ENCODE assay signal across 7 mouse cellular contexts in genomic region chr5:129786818-129787790, GRCm38 (mm10). TPM values are rescaled to one million over a fixed set of nuclear protein-coding genes. Genes with fewer than 3 reads are reported as not detected.
DNase-seq lines count a peak whose midpoint lies in the region; ATAC-seq and TF ChIP-seq lines count a peak whose summit lies in the region.

Gene Psph, minus strand, starts transcription at chr5:129787449.

- peak within 1 kb of the TSS; percentile 69 for H3K4me2 ChIP-seq in intestine, postnatal 0 days (replicated peaks; ENCODE audit: low read depth)
- H3K4me2 ChIP-seq in midbrain, embryonic 12.5 days (replicated peaks), result peak within 1 kb of the TSS; percentile 86

- peak within 1 kb of the TSS; percentile 85 for H3K9ac ChIP-seq in intestine, postnatal 0 days (ENCODE audit: low read depth, low read length)
- H3K9ac ChIP-seq in midbrain, embryonic 12.5 days (replicated peaks), result peak within 1 kb of the TSS; percentile 94

- peak within 1 kb of the TSS; percentile 93 for H3K4me3 ChIP-seq in embryonic facial prominence, embryonic 10.5 days
- H3K4me3 ChIP-seq in intestine, postnatal 0 days (ENCODE audit: low read depth, low read length), result peak within 1 kb of the TSS; percentile 97
- H3K4me3 ChIP-seq in midbrain, embryonic 12.5 days, result peak within 1 kb of the TSS; percentile 91
- peak within 1 kb of the TSS; percentile 78 for H3K4me3 ChIP-seq in small intestine, adult 2 months (ENCODE audit: low read depth, low read length)

- peak; percentile 99 for ATAC-seq in intestine, postnatal 0 days
- ATAC-seq in midbrain, embryonic 12.5 days (ENCODE audit: low FRiP score, low read depth), result peak; percentile 99

- TF ChIP-seq CTCF in intestine, postnatal 0 days (IDR thresholded peaks at IDR 0.05; ENCODE audit: low read depth), result peak; percentile 39
- TF ChIP-seq CTCF in small intestine, adult 2 months (IDR thresholded peaks at IDR 0.05; ENCODE audit: extremely low read depth, insufficient read length, insufficient replicate concordance, low read depth, low read length), result no peak

- DNase-seq in adrenal gland, postnatal 10 days, result peak; percentile 97
- peak; percentile 99 for DNase-seq in embryonic facial prominence, embryonic 10.5 days (ENCODE audit: low spot score)
- DNase-seq in gonadal fat pad, adult 2 months (ENCODE audit: low read depth), result no peak
- DNase-seq in left cerebral cortex, postnatal 4 days, result peak; percentile 99

- intact Hi-C loops in left cerebral cortex, postnatal 4 days (cut with DNase I), result no loop called here

- peaks cover 36% of the 10 kb centered on the region for H3K36me3 ChIP-seq in embryonic facial prominence, embryonic 10.5 days (replicated peaks)
- H3K36me3 ChIP-seq in intestine, postnatal 0 days (ENCODE audit: control insufficient read depth, insufficient read depth), result peaks cover 29% of the 10 kb centered on the region
- peaks cover 35% of the 10 kb centered on the region for H3K36me3 ChIP-seq in midbrain, embryonic 12.5 days
- H3K36me3 ChIP-seq in small intestine, adult 2 months (ENCODE audit: control insufficient read depth, insufficient read depth, low read length), result peaks cover 28% of the 10 kb centered on the region

- under 1% methylated on average over 73 of the region's 73 CpGs for WGBS in embryonic facial prominence, embryonic 10.5 days
- WGBS in intestine, postnatal 0 days, result under 1% methylated on average over 73 of the region's 73 CpGs
- WGBS in midbrain, embryonic 12.5 days, result under 1% methylated on average over 73 of the region's 73 CpGs
- under 1% methylated on average over 73 of the region's 73 CpGs for WGBS in small intestine, adult 2 months

- H3K27ac ChIP-seq in embryonic facial prominence, embryonic 10.5 days (replicated peaks), result peak within 1 kb of the TSS; percentile 98
- H3K27ac ChIP-seq in intestine, postnatal 0 days (ENCODE audit: low read depth, low read length), result peak within 1 kb of the TSS; percentile 94
- peak within 1 kb of the TSS; percentile 98 for H3K27ac ChIP-seq in midbrain, embryonic 12.5 days (replicated peaks)
- H3K27ac ChIP-seq in small intestine, adult 2 months (ENCODE audit: insufficient read depth, low read depth, low read length), result peak within 1 kb of the TSS; percentile 93

- H3K27me3 ChIP-seq in embryonic facial prominence, embryonic 10.5 days (replicated peaks; ENCODE audit: low read depth, poor library complexity, severe bottlenecking), result no peaks in the 10 kb centered on the region
- H3K27me3 ChIP-seq in intestine, postnatal 0 days (replicated peaks; ENCODE audit: control insufficient read depth, insufficient read depth, low read length), result no peaks in the 10 kb centered on the region
- H3K27me3 ChIP-seq in midbrain, embryonic 12.5 days, result no peaks in the 10 kb centered on the region
- H3K27me3 ChIP-seq in small intestine, adult 2 months (ENCODE audit: control insufficient read depth, insufficient read depth, low read length), result no peaks in the 10 kb centered on the region

- no peaks in the 10 kb centered on the region for H3K9me3 ChIP-seq in embryonic facial prominence, embryonic 10.5 days
- no peaks in the 10 kb centered on the region for H3K9me3 ChIP-seq in intestine, postnatal 0 days (ENCODE audit: control insufficient read depth)
- no peaks in the 10 kb centered on the region for H3K9me3 ChIP-seq in midbrain, embryonic 12.5 days

- peaks cover 16% of the 10 kb centered on the region for H3K4me1 ChIP-seq in embryonic facial prominence, embryonic 10.5 days
- H3K4me1 ChIP-seq in intestine, postnatal 0 days (replicated peaks; ENCODE audit: control insufficient read depth, insufficient read depth, low read length), result peaks cover 8% of the 10 kb centered on the region
- peaks cover 20% of the 10 kb centered on the region for H3K4me1 ChIP-seq in midbrain, embryonic 12.5 days
- no peaks in the 10 kb centered on the region for H3K4me1 ChIP-seq in small intestine, adult 2 months (ENCODE audit: control insufficient read depth, insufficient read depth, insufficient read length, low read length)

- TF ChIP-seq POLR2A in small intestine, adult 2 months (IDR thresholded peaks at IDR 0.05; ENCODE audit: low read depth, low read length), result peak; percentile 17; the same call in 1 of the 2 replicates

RNA-seq across cellular contexts. Expression of gene Psph, which starts in this region (rescaled TPM):
- 10 to 100 TPM; 25.2 to 28.4 TPM for total RNA-seq in adrenal gland, postnatal 10 days (2021)
- 35.5 and 38.6 TPM in 2 replicates for polyA plus RNA-seq in embryonic facial prominence, embryonic 10.5 days (2016; fragmentation: Nextera tagmentation; extraction: Ambion mirVana)
- polyA plus RNA-seq in gonadal fat pad, adult 2 months (2012; rRNA removed), result 56.6 and 95.0 TPM in 2 replicates
- 22.2 and 23.6 TPM in 2 replicates for polyA plus RNA-seq in intestine, postnatal 0 days (2015; fragmentation: Nextera tagmentation; extraction: Ambion mirVana)
- total RNA-seq in left cerebral cortex, postnatal 4 days (2021), result 10 to 100 TPM; 18.3 to 20.2 TPM
- 33.8 and 39.3 TPM in 2 replicates for polyA plus RNA-seq in midbrain, embryonic 12.5 days (2016; fragmentation: Nextera tagmentation; extraction: Ambion mirVana)
- 4.2 and 10.2 TPM in 2 replicates for polyA plus RNA-seq in small intestine, adult 2 months (2012; rRNA removed)
